In the genomic region with DNA sequence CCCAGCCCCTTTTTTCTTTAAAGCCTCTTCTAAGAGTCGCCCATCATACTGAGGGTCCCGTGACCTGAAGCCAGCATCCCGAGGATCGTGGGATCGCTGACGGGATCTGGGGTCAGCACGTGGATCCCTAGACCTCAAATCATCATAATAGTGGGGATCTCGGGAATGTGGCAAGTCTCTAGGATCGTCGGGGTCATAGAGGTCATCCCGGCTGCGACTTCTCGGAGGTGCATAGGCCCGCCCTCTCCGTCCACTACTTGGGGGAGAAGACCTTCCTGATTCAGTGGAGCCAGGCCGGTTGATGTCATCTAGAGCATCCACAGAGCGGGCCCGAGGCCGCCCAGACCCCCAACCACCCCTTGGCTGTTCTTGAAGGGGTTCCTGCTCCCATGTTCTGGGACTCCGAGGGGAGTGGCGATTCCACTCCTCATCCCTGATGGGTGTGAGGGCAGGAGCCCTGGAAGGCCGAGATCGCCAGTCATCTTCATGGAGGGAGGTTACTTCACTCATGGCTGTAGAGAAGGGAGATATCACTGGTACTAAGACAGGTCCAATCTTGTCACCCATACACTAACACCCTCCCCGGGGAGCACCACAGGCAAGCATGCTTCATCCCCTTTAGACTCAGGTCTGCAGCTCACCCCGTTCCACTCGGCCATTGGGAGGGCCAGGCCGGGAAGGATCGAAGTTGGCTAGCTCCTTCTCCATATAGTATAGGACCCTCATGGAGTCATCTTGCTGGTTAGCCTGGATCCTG, we compare ENCODE assay signal across 8 mouse cellular contexts. TPM values are rescaled to one million over a fixed set of nuclear protein-coding genes. Genes with fewer than 3 reads are reported as not detected.
DNase-seq lines count a peak whose midpoint lies in the region; ATAC-seq and TF ChIP-seq lines count a peak whose summit lies in the region.

No protein-coding gene starts in this region.

- TF ChIP-seq CTCF in kidney, adult 2 months (conservative IDR thresholded peaks at IDR 0.05; ENCODE audit: insufficient read depth, insufficient read length, low read depth, low read length): no peak
- no peak for TF ChIP-seq CTCF in cerebellum, adult 2 months (IDR thresholded peaks at IDR 0.05; ENCODE audit: borderline replicate concordance, insufficient read depth, low read depth, low read length)
- no peak for TF ChIP-seq CTCF in liver, embryonic 14.5 days (IDR thresholded peaks at IDR 0.05; ENCODE audit: low read depth)

- ATAC-seq in heart, embryonic 16.5 days (replicated peaks; ENCODE audit: extremely low read depth, insufficient read depth, low FRiP score): no peak
- ATAC-seq in liver, embryonic 14.5 days (ENCODE audit: insufficient read depth): no peak

- no peak for DNase-seq in kidney, adult 2 months
- no peak for DNase-seq in kidney, adult 18-20 months
- peak; percentile 35 to 44 for DNase-seq in cerebellum, adult 2 months
- no peak for DNase-seq in liver, embryonic 14.5 days (ENCODE audit: low read depth in 3 of 3, low spot score in 3 of 3)
- DNase-seq in urinary bladder, postnatal 36 days (ENCODE audit: low spot score in 2 of 2): no peak
- no peak for DNase-seq in gastrocnemius, postnatal 4 days (ENCODE audit: low spot score in 2 of 2)
- no peak for DNase-seq in urinary bladder, postnatal 4 days (ENCODE audit: low spot score in 2 of 2)

- peak; percentile 6 for TF ChIP-seq POLR2A in kidney, adult 2 months (IDR thresholded peaks at IDR 0.05; ENCODE audit: low read depth, low read length)
- TF ChIP-seq POLR2A in cerebellum, adult 2 months (IDR thresholded peaks at IDR 0.05; ENCODE audit: borderline replicate concordance, insufficient read depth, low read length): no peak

- 64% methylated on average over 28 of the region's 28 CpGs for WGBS in kidney, adult 2 months
- WGBS in cerebellum, adult 2 months: 74% methylated on average over 28 of the region's 28 CpGs
- WGBS in heart, embryonic 16.5 days: 75% methylated on average over 28 of the region's 28 CpGs
- WGBS in liver, embryonic 14.5 days (ENCODE audit: insufficient replicate concordance): 73% methylated on average over 28 of the region's 28 CpGs

- peaks cover 5% of the 10 kb centered on the region; the same call in 1 of the 2 replicates for H3K4me1 ChIP-seq in kidney, adult 2 months (ENCODE audit: control insufficient read depth, insufficient read depth, low read length)
- peaks cover 18% of the 10 kb centered on the region for H3K4me1 ChIP-seq in cerebellum, adult 2 months (ENCODE audit: control insufficient read depth, insufficient read depth, low read length)
- peaks cover 16% of the 10 kb centered on the region for H3K4me1 ChIP-seq in heart, embryonic 16.5 days (ENCODE audit: control insufficient read depth, insufficient read depth, low read length)
- peaks cover 7 to 19% of the 10 kb centered on the region in 2 experiments for H3K4me1 ChIP-seq in liver, embryonic 14.5 days (replicated peaks; ENCODE audit: control insufficient read depth in 2 of 2, insufficient read depth in 2 of 2, low read length in 1 of 2)

- TF ChIP-seq EP300 in liver, embryonic 14.5 days (IDR thresholded peaks at IDR 0.05; ENCODE audit: low read depth): no peak

- H3K4me2 ChIP-seq in heart, embryonic 16.5 days (ENCODE audit: low read depth, low read length): peak overlapping the region; percentile 71
- H3K4me2 ChIP-seq in liver, embryonic 14.5 days (ENCODE audit: low read depth): peak overlapping the region; percentile 85

- no peaks in the 10 kb centered on the region; the same call in 1 of the 2 replicates for H3K36me3 ChIP-seq in kidney, adult 2 months (ENCODE audit: control insufficient read depth, insufficient read depth, low read length)
- peaks cover 23% of the 10 kb centered on the region for H3K36me3 ChIP-seq in heart, embryonic 16.5 days (ENCODE audit: control insufficient read depth, insufficient read depth)
- H3K36me3 ChIP-seq in liver, embryonic 14.5 days (replicated peaks; ENCODE audit: control insufficient read depth, insufficient read depth, low read depth): peaks cover 19% of the 10 kb centered on the region

- H3K4me3 ChIP-seq in kidney, adult 2 months (ENCODE audit: insufficient read depth, low read depth, low read length): peak overlapping the region; percentile 95
- H3K4me3 ChIP-seq in cerebellum, adult 2 months (replicated peaks; ENCODE audit: insufficient read depth, low read depth, low read length): peak overlapping the region; percentile 91
- H3K4me3 ChIP-seq in heart, embryonic 16.5 days (ENCODE audit: low read length): peak overlapping the region; percentile 78
- H3K4me3 ChIP-seq in liver, embryonic 14.5 days (ENCODE audit: insufficient read depth in 1 of 2, low read depth in 2 of 2, low read length in 2 of 2): peak overlapping the region; percentile 61 to 80

- H3K9me3 ChIP-seq in heart, embryonic 16.5 days (replicated peaks; ENCODE audit: control insufficient read depth, low read length): no peaks in the 10 kb centered on the region
- H3K9me3 ChIP-seq in liver, embryonic 14.5 days (ENCODE audit: control insufficient read depth, low read length): no peaks in the 10 kb centered on the region

- H3K27ac ChIP-seq in kidney, adult 2 months (ENCODE audit: insufficient read depth, low read depth, low read length): peak overlapping the region; percentile 100
- peak overlapping the region; percentile 99; the same call in 1 of the 2 replicates for H3K27ac ChIP-seq in cerebellum, adult 2 months (ENCODE audit: insufficient read depth, low read length)
- peak overlapping the region; percentile 99 for H3K27ac ChIP-seq in heart, embryonic 16.5 days (ENCODE audit: low read length)
- peak overlapping the region; percentile 65 for H3K27ac ChIP-seq in liver, embryonic 14.5 days

- H3K27me3 ChIP-seq in kidney, adult 2 months (replicated peaks; ENCODE audit: control insufficient read depth, insufficient read depth, low read length): no peaks in the 10 kb centered on the region
- H3K27me3 ChIP-seq in cerebellum, adult 2 months (ENCODE audit: control insufficient read depth, insufficient read depth, low read length): no peaks in the 10 kb centered on the region
- no peaks in the 10 kb centered on the region for H3K27me3 ChIP-seq in heart, embryonic 16.5 days (ENCODE audit: control insufficient read depth, insufficient read depth, low read length)
- H3K27me3 ChIP-seq in liver, embryonic 14.5 days (ENCODE audit: control insufficient read depth, insufficient read depth, low read length): no peaks in the 10 kb centered on the region

- peak overlapping the region; percentile 97 for H3K9ac ChIP-seq in heart, embryonic 16.5 days (ENCODE audit: low read length)
- H3K9ac ChIP-seq in liver, embryonic 14.5 days (replicated peaks): peak overlapping the region; percentile 76

RNA-seq across cellular contexts. Expression of a gene that starts 1.7 kb away (rescaled TPM):
- 118 and 124 TPM in 2 replicates for polyA plus RNA-seq in kidney, adult 2 months (2012; rRNA removed)
- polyA plus RNA-seq in cerebellum, adult 2 months (2012; rRNA removed): 226 and 230 TPM in 2 replicates
- 15.5 and 16.6 TPM in 2 replicates for polyA plus RNA-seq in heart, embryonic 16.5 days (2015; fragmentation: Nextera tagmentation; extraction: Ambion mirVana)
- 34.1 and 50.6 TPM in 2 replicates for polyA plus RNA-seq in liver, embryonic 14.5 days (2012; rRNA removed)
- polyA plus RNA-seq in liver, embryonic 14.5 days (2014; fragmentation: Nextera tagmentation; extraction: Ambion mirVana): 9.1 and 10.2 TPM in 2 replicates
- total RNA-seq in gastrocnemius, postnatal 4 days (2021): 10 to 100 TPM; 79.3 to 80.5 TPM

RNA-seq across cellular contexts. Expression of a gene that starts 14.5 kb away (rescaled TPM):
- polyA plus RNA-seq in kidney, adult 2 months (2012; rRNA removed): not detected in 2 replicates
- not detected in 2 replicates for polyA plus RNA-seq in cerebellum, adult 2 months (2012; rRNA removed)
- not detected in 2 replicates for polyA plus RNA-seq in heart, embryonic 16.5 days (2015; fragmentation: Nextera tagmentation; extraction: Ambion mirVana)
- polyA plus RNA-seq in liver, embryonic 14.5 days (2012; rRNA removed): 17.2 and 22.5 TPM in 2 replicates
- polyA plus RNA-seq in liver, embryonic 14.5 days (2014; fragmentation: Nextera tagmentation; extraction: Ambion mirVana): 12.0 and 29.7 TPM in 2 replicates
- total RNA-seq in gastrocnemius, postnatal 4 days (2021): under 1 TPM in 1 of 2 experiments, not detected in 1; 0.78 TPM

RNA-seq across cellular contexts. Expression of a gene that starts 15.0 kb away (rescaled TPM):
- polyA plus RNA-seq in kidney, adult 2 months (2012; rRNA removed): 60.7 and 70.2 TPM in 2 replicates
- 9.2 and 9.4 TPM in 2 replicates for polyA plus RNA-seq in cerebellum, adult 2 months (2012; rRNA removed)
- polyA plus RNA-seq in heart, embryonic 16.5 days (2015; fragmentation: Nextera tagmentation; extraction: Ambion mirVana): 10.8 and 14.5 TPM in 2 replicates
- polyA plus RNA-seq in liver, embryonic 14.5 days (2012; rRNA removed): 14.3 and 17.4 TPM in 2 replicates
- polyA plus RNA-seq in liver, embryonic 14.5 days (2014; fragmentation: Nextera tagmentation; extraction: Ambion mirVana): 15.1 and 16.0 TPM in 2 replicates
- total RNA-seq in gastrocnemius, postnatal 4 days (2021): under 1 TPM; 0.74 to 0.75 TPM

RNA-seq across cellular contexts. Expression of a gene that starts 15.3 kb away (rescaled TPM):
- polyA plus RNA-seq in kidney, adult 2 months (2012; rRNA removed): 9.1 and 12.7 TPM in 2 replicates
- 0.13 and 0.29 TPM in 2 replicates for polyA plus RNA-seq in cerebellum, adult 2 months (2012; rRNA removed)
- polyA plus RNA-seq in heart, embryonic 16.5 days (2015; fragmentation: Nextera tagmentation; extraction: Ambion mirVana): 0.70 and 0.90 TPM in 2 replicates
- 1.5 and 2.0 TPM in 2 replicates for polyA plus RNA-seq in liver, embryonic 14.5 days (2012; rRNA removed)
- 2.5 and 2.6 TPM in 2 replicates for polyA plus RNA-seq in liver, embryonic 14.5 days (2014; fragmentation: Nextera tagmentation; extraction: Ambion mirVana)
- under 1 TPM in 1 of 2 experiments, not detected in 1; 0.20 TPM for total RNA-seq in gastrocnemius, postnatal 4 days (2021)

RNA-seq across cellular contexts. Expression of a gene that starts 33.8 kb away (rescaled TPM):
- polyA plus RNA-seq in kidney, adult 2 months (2012; rRNA removed): 1.1 TPM in 1 of 2 replicates, not detected in the other
- polyA plus RNA-seq in cerebellum, adult 2 months (2012; rRNA removed): not detected in 2 replicates
- polyA plus RNA-seq in heart, embryonic 16.5 days (2015; fragmentation: Nextera tagmentation; extraction: Ambion mirVana): not detected in 2 replicates
- not detected in 2 replicates for polyA plus RNA-seq in liver, embryonic 14.5 days (2012; rRNA removed)
- not detected in 2 replicates for polyA plus RNA-seq in liver, embryonic 14.5 days (2014; fragmentation: Nextera tagmentation; extraction: Ambion mirVana)
- not detected for total RNA-seq in gastrocnemius, postnatal 4 days (2021)

Comparison
In these comparisons a context has a peak if more than half of its experiments do, and no peak if none do; other contexts are left out.
1. DNase-seq: peak in cerebellum, adult 2 months (2 of 2); none in kidney, adult 2 months (single experiment), kidney, adult 18-20 months (single experiment), liver, embryonic 14.5 days (0 of 3), urinary bladder, postnatal 36 days (0 of 2), gastrocnemius, postnatal 4 days (0 of 2) and urinary bladder, postnatal 4 days (0 of 2).
2. RNA of a gene that starts 14.5 kb away (polyA plus RNA-seq): 12.0 to 29.7 TPM in liver, embryonic 14.5 days; not detected in cerebellum, adult 2 months, not detected in kidney, adult 2 months and not detected in heart, embryonic 16.5 days; every median in the first group is over 10 times any median in the second.
3. Peak in every context shown above with its lines, with median percentiles within 50 percentile points of each other: H3K27ac ChIP-seq and H3K4me3 ChIP-seq.